Mouse (Mus musculus) adrenal gland, postnatal 36 days (tissue): ENCODE data around the gene Pcdh15. TPM values are rescaled to one million over a fixed set of nuclear protein-coding genes. Genes with fewer than 3 reads are reported as not detected.

ENCODE experiments used
- DNase-seq, 2 experiments: peaks; one replicate each; pipeline ENCODE4 v3.0.0; 2021; ENCODE audit warnings: mixed read lengths in 1 of 2
- total RNA-seq, 2 experiments: library from RNA; stranded (reverse); gene quantifications; 2 replicates each; pipeline ENCODE4 v1.2.3; 2021

The Pcdh15 gene
- total RNA-seq, 2 experiments from 2014 or later = 4.1 to 4.3 TPM

DNA sequence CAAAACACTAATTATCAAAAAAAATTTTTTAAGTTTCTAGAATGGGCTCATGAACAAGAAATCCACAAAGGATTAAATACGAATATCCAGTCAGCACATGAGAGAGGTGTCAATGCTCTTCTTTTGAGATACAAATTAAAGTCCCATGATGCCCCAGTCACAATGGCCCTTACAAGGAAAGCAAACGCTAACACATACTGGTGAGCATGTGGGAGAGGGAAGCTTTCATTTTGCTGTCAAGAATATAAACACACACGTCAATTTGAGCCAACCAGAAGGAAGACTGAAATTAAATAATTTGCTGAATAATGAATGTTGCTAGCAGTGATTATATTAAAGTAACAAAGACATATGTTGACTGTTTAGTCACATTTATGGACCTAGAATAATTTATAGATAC lies 1470.5 kb downstream of the Pcdh15 start:
- no peak for DNase-seq

DNA sequence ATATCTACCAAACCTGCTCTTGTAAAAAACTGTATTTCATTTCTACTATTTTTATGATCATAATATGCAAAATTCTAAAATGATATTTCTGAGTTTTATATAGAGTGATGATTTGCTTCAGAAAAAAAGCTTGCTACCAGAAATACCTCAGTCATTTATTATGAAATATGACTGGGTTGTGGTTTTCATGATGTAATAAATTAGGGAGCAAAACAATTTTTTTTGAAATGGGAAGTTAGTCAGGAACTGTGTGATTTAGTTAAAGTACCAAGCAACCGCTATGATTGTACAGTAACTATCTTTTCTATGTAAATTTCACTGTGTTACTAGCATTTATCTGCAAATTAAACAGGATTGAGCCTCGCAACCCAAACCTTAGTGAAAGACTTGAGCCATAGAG lies 1480.8 kb downstream of the Pcdh15 start:
- DNase-seq = no peak

DNA sequence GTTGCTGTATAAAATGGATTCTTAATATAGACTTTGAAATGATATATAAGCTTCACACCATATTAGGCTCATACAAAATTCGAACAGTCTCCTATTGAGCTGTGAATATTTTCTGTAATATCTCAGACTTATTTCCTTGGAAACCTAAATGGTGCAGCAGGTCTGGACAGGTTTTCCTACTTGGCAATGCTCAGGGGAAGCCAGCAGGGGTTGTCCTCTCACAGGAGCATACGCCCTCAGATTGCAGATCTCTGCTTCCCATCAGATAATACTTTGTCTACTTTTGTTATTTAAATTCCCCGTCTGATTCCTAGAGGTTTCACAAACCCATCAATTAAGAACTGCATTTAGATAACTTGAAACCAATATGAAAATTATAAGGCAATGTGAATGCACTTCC lies 1492.7 kb downstream of the Pcdh15 start:
- no peak for DNase-seq

DNA sequence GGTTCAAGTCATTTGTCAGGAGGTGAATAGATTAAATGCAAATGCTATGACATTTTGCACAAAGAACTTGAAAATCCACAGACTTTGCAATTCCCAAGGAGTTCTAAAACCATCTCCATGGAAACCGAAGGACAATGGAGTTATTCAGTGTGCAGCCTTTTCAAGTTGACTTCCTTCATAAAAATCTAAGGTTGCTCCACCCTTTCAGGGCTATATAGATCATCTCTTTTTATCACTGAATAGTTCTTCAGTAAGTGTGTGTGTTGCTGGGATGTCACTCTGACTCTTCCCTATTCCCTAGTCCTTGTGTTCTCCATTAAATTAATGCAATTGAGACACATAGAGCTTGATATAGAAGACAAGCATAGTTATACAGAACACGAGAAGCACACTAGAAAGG lies 1508.5 kb downstream of the Pcdh15 start:
- DNase-seq = no peak

DNA sequence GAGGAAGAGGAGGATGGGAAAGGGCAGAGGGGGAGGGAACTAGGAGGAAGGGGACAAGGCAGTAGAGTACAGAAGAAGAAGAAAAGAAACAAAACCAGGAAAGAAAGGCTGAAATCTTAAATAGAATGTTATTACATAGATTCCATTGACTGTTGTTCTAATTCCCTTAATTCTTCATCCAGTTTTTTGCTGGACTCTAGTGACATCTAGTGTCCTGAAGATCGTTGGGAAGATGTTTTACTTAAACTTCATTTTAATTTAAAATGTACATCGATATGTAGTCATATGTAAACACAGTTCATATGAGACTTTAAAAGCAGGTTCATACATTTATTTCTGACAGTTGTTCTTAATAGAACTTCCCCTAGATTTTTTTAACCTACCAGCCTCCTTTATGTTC lies 1522.7 kb downstream of the Pcdh15 start:
- no peak for DNase-seq

DNA sequence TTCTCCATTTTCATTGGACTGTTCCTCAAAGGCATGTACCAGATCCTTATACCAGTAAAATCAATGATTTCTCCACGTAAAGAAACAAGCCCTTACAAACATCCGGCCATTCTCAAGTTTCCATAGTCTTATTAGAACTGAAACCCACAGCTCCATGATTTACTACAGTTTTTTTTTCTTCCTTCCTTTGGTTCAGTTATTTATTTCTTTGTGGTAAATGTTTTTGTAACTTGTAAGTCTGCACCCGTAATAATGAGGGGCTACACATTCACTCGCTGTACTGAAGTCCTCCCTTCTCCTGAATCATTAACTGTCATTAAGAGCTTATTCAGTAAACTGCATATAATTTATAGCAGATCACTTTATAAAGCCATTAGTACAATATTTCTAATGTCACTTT lies 1526.6 kb downstream of the Pcdh15 start:
- DNase-seq = no peak

DNA sequence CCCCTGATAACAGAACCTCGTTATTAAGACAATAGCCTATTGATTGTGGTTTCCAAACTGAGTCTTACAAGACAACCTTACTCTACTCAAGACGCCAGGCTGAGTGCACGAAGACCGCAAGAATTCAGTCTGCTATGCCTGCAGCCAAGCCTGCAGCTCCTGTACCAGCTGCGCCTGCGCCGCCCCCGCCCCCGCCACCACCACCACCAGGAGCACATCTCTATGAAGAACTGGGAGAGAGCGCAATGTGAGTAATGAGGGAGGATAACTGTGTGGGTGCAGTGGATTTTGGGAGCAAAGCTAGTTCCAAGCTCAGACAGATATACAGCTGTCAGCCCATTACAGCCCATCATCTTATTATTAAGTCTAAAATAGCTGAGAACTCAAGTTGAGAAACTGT lies 1527.5 kb downstream of the Pcdh15 start:
- DNase-seq = no peak

DNA sequence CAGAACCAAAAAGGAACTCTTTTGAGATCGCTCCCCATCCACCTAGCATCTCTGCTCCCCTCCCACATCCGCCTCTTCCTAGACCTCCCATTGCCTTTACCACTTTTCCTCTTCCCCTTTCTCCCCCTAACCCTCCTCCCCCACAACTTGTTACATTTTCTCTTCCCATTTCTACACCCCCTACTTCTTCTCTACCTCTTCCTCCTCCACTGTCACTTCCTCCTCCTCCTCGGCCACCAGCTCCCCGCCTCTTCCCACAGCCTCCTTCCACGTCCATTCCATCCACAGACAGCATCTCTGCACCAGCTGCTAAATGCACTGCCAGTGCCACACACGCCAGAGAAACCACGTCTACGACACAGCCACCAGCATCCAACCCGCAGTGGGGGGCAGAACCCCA lies 1532.2 kb downstream of the Pcdh15 start:
- DNase-seq = no peak

DNA sequence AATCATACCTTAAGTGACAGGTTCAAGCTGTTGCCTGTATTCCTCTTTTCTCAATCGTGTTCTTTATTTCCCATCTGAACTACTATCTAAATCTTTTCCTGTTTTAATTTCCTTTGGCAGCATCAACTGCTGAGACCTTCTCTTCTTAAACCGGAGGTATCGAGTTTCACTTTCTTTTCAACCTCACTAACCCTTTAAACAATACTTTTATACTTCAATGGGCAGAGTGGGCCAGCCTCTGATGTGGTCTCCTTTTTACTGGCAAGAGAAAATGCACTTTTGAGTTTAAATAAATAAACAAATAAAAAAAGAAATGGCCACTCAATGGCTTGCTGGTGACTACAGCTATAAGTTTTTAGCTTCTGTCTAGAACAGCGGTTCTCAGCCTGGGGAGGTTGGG lies 1537.9 kb downstream of the Pcdh15 start:
- DNase-seq = no peak

DNA sequence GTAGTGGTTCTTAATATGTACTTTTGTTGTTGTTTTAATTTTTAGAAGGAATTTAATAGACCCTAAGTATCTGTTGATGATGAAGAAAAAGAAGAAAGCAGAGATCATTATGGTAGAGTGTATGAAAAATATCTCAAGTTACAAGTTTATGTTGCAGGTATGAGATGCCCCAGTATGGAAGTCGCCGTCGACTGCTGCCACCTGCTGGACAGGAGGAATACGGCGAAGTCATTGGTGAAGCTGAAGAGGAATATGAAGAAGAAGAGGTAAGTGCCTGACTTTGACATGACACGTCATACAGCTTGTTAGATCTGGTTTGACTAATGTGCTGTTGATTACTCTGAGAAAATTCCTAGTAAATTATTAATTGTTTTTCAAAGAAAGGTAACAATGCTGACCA lies 1543.0 kb downstream of the Pcdh15 start:
- peak; percentile 32 to 33 for DNase-seq

DNA sequence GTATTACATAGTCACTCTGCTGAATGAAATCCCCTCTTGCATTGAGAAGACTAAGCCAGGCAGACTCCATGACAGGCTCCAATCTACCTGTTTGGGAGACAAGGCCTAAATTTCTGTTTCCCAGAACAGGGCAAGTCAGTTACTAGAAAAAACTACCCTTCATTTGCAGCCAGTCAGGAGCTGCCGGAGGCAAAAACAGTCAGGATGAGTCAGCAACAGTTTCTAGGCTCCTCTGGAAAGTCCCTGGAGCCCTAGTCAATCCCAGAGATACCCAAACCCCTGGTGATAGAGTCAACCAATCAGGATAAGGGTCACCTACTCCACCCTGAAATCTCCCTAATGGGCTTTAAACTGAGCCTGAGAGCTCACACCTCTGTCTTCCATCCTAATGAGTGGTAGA lies 1564.0 kb downstream of the Pcdh15 start:
- no peak for DNase-seq

DNA sequence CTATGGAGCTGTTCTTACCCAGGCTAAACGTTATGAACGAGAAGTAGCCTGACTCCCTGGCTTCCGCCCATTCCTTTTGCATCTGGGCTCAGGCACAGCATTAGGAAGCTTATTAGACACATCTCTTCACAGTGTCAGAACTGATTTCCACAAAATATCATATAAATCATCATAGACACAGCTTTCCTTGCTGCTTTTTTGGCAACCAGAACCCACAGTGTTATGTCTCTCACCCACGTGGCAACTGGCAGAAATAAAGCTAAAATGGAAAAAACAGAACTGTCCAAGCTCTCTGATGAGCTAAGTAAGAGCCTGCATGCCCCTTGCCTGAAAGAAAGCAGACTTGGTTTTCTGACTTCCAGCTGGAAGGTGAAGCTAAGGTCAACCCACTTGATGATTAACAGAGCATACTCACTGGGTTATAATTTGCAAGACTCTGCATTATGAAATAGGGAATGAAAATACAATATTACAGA lies 1580.9 kb downstream of the Pcdh15 start:
- DNase-seq = no peak

DNA sequence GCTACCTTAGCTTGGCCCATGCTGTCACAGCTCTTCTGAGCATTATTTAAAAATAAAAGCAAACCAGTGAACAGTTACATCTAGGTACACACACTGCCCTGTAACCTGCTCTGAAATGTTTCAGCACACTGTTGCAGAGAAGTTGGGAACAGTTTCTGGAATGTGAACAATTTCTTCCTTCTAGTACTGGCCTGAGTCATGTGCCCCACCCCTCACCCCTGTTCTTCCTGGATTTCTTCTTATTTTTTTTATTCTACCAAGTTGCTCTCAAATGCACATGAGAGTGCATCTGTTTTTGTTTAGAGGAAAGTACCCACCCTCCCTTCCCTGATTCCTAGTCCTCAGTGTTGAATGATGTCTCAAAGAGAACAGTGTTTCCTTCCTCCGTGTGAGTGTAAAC lies 1581.4 kb downstream of the Pcdh15 start:
- no peak for DNase-seq
